Mouse (Mus musculus): ENCODE data around the gene Vamp4. TPM values are rescaled to one million over a fixed set of nuclear protein-coding genes. Genes with fewer than 3 reads are reported as not detected.

Gene Vamp4
- 12.1 TPM in 2 replicates for polyA plus RNA-seq (2012; rRNA removed)

DNA sequence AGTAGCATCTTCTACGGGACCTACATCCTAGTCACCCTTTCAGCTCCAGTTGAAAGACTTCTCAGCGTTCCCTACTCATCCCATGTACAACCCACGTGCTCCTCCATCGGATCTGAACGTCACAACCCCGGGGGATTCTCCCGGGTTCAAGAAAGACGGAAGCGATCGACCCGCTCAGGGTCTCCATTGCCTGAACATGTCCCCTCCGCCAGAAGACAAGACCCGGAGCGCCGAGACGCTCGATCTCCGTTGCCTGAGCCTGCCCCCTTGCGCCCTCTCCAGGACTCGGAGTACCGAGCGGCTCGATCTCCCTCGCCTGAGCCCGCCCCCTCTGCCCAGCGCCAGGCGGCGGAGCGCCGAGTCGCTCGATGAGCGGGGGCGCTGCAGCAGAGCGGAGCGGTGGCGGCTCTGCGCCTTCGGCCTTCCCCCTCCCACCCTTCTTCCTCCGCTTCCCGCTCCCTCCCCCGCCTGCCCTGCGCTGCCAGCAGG lies at the start of gene Vamp4:
Gene Vamp4 (plus strand): TSS at position 256 of the 489 bp plus-strand sequence.

DNA sequence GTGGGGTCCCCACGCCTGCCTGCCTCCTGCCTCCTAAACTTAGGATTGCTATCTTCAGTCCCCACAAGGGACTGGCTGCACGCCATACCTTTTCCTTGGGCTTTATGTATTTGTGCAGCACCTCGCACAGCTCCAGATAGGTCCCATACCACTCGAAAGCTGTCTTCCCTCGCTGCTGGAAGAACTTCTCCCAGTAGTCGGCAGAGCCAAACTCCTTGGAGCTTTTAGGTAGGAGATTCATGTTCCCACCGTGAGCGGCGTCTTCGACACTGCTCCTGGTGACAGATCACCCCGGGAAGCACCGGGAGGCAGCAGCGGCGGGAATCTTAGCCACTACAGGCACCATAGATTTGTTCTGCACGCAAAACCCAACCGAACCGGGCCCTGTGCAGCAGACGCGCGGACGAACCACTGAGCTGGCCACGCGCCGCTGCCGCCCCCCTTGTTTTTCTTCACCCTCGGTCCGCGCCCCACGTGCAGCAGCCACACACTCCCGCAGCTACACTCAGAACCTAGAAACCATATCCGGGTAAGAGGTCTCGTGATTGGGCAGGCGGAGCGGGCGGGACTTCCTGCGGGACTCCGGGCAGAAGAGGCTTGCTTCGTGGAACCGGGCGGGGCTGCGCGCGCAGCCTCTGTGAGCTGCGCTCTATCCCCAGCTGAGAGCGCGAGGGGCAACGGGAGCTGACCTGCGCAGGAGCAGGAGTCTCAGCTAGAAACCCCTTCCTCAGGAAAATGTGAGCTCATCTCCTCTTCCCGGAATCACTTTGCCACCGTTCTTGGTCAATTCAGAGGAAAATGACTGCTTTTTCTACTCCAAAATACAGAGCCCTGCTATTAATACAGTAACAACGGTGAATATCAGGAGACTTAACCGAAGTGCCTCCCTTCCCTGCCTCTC lies 22.0 kb upstream of the Vamp4 start, which contains the start of gene Mettl13:
Gene Mettl13 (minus strand): TSS at position 536 of the 901 bp plus-strand sequence.

DNA sequence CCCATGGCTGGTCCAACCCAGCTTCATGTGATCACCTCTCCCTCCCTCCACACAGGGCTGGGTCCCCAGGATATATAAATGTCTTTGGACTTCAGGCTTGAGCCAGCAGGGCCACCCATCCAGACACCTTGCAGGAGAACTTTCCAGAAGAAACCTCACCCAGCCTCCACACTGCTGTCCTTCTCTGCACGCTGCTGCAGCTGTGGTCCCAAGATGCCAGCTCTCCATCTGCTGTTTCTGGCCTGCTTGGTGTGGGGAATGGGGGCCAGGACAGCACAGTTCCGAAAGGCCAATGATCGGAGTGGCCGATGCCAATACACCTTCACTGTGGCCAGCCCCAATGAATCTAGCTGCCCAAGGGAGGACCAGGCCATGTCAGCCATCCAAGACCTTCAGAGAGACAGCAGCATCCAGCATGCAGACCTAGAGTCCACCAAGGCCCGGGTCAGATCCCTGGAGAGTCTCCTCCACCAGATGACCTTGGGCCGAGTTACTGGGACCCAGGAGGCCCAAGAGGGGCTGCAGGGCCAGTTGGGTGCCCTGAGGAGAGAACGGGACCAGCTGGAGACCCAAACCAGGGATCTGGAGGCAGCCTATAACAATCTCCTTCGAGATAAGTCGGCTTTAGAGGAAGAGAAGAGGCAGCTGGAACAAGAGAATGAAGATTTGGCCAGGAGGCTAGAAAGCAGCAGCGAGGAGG lies 68.9 kb downstream of the Vamp4 start, which contains the start of gene Myoc:
Gene Myoc (plus strand): TSS at position 105 of the 700 bp plus-strand sequence.

Other genes with a start within 250 kb of the Vamp4 start
- 3.8 and 4.2 TPM in 2 replicates for gene Dnm3, start 92.5 kb upstream of the Vamp4 start, polyA plus RNA-seq (2012; rRNA removed)
- gene Mettl13, start 22.0 kb upstream of the Vamp4 start, polyA plus RNA-seq (2012; rRNA removed): 13.4 and 15.5 TPM in 2 replicates
- gene Myoc, start 68.6 kb downstream of the Vamp4 start, polyA plus RNA-seq (2012; rRNA removed): 5.4 and 9.0 TPM in 2 replicates
- 0.44 and 0.73 TPM in 2 replicates for gene Myocos, start 87.7 kb downstream of the Vamp4 start, polyA plus RNA-seq (2012; rRNA removed)
- 20.8 and 44.8 TPM in 2 replicates for gene Prrc2c, start 170.0 kb downstream of the Vamp4 start, polyA plus RNA-seq (2012; rRNA removed)
- 0.39 TPM in 1 of 2 replicates, not detected in the other for gene Fmo4, start 243.5 kb downstream of the Vamp4 start, polyA plus RNA-seq (2012; rRNA removed)

Data from ovary, adult 2 months (tissue).